Mouse (Mus musculus) CD8-positive naive resting alpha-beta T cell, adult 2 months (primary cell): ENCODE results near the gene Inpp5b.

ENCODE experiments used
- DNase-seq, 2 experiments: peaks; one replicate each; pipeline ENCODE4 v3.0.0; 2022; ENCODE audit warnings: low read depth in 2 of 2, low spot score in 2 of 2

Inpp5b gene

DNA sequence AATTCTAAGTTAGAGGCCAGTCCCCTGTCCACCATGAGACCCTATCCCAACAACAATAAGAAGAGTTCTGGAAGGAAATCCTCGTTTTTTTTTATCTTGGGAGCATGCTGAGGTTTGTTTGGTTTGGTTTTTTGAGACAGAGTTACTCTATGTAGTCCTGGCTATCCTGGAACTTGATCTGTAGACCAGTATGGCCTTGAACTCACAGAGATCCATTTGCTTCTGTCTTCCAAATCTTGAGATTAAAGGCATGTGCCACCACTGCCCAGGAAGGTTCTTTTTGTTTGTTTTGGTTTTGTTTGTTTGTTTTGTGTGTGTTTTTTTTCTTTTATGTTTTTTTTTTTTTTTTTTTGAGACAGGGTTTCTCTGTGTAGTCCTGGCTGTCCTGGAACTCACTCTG, 19.6 kb downstream of the Inpp5b start:
- no peak for DNase-seq

GRCm38 (mm10) chr4:124762858-124763452, 21.3 kb downstream of the Inpp5b start:
- DNase-seq = no peak

DNA sequence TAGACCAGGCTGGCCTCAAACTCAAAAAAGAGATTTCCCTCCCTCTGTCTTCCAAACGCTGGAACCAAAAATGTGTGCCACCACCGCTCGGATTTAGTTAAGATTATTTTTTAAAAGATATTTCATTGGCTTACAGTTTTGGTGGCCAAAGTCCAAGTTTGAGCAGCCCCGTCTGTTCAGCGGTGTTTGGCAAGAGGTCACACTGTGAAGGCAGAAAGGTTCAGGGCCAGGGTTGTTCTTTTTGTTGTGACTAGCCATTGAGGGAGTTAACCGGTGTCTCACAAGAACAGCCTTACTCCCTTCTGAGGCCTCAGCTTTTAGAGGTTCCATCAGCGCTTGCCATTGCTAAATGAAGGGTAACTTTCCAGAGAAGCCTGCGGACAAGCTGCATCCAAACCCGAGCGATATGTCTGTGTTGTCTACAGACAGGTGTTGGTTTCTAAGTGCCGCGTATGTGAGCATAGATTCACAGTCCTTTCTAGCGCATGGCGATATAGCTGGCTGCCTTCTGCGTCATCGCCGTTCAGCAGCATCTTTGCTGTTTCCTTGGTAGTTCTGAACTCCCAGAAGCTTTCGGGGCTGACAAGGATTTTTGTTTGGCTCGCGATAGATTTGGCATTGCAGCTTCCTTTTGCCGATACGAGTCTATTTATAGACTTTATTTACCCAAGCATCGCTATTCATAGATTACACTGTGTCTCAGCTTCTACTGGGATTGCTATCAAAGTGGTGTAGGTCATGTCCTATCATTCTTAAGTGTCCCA, 24.3 kb downstream of the Inpp5b start:
- no peak for DNase-seq

- no peak for DNase-seq
These were observed 24.9 kb downstream of the Inpp5b start for GRCm38 (mm10) chr4:124766566-124766940.

GRCm38 (mm10) chr4:124768963-124769591, 27.4 kb downstream of the Inpp5b start:
- DNase-seq = no peak

GRCm38 (mm10) chr4:124770624-124771023, 29.0 kb downstream of the Inpp5b start:
- no peak for DNase-seq

- no peak for DNase-seq
These were observed 30.5 kb downstream of the Inpp5b start for GRCm38 (mm10) chr4:124772125-124772524.

DNA sequence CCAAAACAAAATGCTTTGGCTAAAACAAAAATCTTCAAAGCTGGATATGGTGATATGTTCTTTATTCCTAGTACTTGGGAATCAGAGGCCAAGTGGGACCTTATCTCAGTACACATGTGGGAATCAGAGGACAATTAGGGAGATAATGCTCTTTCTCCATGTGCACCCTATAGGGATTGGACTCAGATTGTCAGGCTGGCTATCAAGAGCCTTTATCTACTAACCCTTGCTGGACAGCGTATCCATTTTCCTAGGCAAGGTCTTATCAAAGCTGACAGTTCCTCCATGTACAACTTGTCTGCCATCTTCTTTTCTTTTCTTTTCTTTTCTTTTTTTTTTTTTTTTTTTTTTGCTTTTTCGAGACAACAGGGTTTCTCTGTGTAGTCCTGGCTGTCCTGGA, 31.8 kb downstream of the Inpp5b start:
- DNase-seq = no peak

DNA sequence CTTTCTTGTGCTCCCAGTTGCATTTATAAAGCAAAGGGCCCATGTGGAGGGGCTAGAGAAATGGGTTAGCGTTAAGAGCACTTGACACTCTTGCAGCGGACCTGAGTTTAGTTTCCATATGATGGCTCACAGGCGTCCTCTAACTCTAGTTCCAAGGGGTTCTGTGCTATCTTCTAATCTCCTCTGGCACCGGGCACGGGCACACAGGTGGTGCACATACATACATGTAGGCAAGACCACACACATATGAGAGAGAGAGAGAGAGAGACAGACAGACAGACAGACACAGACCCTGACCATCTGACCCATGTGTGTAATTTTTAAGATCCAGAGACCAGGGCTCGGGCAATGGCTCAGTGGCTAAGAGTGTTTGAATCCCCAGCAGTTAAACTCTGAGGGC, 32.3 kb downstream of the Inpp5b start:
- DNase-seq = no peak

DNA sequence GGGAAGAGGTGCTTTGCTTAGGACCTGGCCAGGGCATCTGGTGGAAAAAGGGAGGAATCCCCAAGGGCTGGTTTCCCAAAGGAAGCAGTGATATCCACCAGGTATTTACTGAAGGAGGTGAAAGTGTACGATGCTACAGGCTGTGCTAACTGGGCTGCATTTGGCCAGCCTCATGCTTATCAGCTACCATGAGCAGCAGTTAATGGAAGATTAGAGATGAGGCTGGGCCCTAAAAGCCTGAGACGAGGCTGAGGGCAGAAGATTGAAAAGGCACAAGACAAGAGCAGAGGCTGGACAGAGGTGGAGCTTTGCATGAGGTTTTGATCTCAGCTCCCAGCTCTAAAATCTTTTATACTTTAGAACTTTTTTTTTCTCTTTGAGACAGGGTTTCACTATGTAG, 32.8 kb downstream of the Inpp5b start:
- no peak for DNase-seq

GRCm38 (mm10) chr4:124781361-124781760, 39.7 kb downstream of the Inpp5b start:
- DNase-seq = no peak

GRCm38 (mm10) chr4:124782395-124782794, 40.7 kb downstream of the Inpp5b start:
- no peak for DNase-seq

GRCm38 (mm10) chr4:124783937-124784336, 42.3 kb downstream of the Inpp5b start:
- DNase-seq = no peak

- DNase-seq = no peak
These were observed 48.4 kb downstream of the Inpp5b start for GRCm38 (mm10) chr4:124790013-124790412.

DNA sequence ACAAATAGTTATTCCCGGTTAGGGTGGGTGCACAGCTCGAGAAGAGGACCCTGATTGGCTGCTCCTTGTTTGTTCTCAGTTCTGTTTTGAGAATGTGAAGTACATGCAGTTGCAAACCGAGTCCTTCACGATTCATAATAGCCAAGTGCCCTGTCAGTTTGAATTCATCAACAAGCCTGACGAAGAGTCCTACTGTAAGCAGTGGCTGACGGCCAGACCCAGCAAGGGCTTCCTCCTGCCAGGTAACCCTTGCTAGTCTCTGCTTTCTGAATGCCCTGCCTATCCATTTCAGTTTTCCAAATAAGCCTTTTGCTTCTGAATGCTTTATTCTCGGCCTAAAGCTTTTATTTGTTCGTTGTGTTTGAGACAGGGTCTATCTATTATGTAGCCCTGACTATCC, 50.5 kb downstream of the Inpp5b start:
- DNase-seq = no peak

- no peak for DNase-seq
These were observed 54.5 kb downstream of the Inpp5b start for GRCm38 (mm10) chr4:124796141-124796540.

GRCm38 (mm10) chr4:124796913-124797312, 55.3 kb downstream of the Inpp5b start:
- DNase-seq = no peak

- peak; percentile 76 to 86 for DNase-seq
These were observed 60.1 kb downstream of the Inpp5b start, which contains the start of gene Mtf1 for GRCm38 (mm10) chr4:124801552-124802308. Gene Mtf1, plus strand, starts transcription at chr4:124802104.

DNA sequence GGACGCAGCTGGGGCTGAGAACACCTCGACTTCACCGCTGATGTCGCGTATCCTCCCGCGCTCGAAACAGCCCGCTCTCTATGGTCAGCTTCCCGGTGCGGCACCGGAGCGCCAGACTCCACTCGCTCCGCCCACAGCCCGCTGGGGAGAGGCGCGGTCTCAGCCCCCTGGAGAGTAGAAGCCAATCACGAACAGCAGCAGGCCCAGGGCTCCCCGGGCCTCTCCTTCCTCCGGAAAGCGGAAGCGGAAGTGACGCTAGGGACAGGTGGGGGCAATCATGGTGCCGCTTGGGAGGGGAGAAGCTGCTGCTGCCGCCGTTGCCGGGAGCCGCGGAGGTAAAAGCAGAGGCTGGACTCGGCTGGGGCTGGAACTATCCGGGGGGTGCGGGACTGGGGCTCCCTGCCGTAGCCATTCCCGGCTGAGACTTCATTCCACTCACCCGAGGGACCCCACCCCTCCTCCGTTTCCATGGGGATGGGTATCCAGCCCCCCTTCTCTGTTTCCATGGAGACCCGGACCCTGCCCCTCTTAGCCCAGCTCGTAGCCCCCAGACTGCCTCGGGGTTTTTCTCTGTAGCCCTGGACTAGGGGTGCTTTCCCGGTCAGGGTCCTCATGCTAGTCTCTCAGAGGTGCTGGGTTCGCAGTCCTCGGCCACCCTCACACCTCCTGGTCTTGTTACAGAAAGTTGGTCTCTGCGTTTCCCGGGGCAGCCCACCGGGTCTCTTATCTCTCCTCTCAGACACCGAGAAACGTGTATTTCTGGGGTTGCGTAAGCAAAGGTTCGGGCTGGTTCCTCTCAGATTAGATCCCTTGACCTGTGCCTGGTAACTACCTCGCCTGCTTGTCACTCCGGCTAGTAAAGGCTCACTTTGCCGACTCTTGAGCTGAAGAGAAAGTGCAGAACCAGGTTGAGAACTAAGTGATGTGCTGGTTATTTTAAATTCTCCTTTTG, 60.9 kb downstream of the Inpp5b start:
- peak; percentile 97 for DNase-seq

DNA sequence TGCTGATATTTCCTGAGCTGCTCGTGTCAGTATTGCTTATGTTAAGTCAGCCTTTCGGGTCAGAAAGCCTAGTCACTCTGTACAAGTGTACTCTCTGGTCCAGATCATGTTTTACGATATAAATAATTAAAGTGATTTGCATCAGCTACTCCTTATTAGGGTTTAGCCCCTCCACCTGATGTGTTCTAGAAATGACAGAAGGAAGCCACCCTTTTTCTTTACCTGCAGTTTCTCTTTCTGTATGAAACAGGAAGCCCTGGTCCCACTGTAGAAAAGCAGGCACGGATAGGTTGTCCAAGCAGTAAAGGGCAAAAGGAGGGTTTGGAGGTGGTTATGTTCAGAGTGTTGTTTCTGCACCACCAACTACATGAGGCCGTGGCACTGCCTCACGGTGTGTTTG, 61.8 kb downstream of the Inpp5b start:
- DNase-seq = no peak

GRCm38 (mm10) chr4:124808511-124808910, 66.9 kb downstream of the Inpp5b start:
- no peak for DNase-seq
